Mouse (Mus musculus): ENCODE data around the gene Rtbdn. TPM values are rescaled to one million over a fixed set of nuclear protein-coding genes. Genes with fewer than 3 reads are reported as not detected.

Gene Rtbdn
- total and polyA plus RNA-seq, 2 experiments from 2014 or later = 3.5 to 10.4 TPM

DNA sequence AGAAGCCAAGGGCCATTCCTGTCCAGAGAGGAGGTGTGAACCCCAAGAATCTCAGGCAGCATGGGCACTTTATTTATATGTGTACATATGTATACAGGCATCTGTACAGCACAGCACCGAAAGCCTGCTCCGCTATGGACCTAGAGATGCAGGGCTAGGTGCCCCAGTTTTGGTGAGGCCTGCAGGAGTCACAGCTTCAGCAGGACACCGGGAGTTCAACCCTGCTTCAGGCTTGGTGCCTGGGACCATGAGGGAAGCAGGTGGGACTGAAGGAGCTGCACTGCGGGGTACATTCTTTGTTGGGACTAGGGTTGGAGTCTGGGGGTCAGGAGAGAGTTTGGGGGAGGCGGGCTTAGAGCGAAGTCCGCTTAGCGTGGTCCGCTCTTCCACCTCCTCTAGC lies 34.9 kb upstream of the Rtbdn start:
- H3K27me3 ChIP-seq (ENCODE audit: insufficient read depth, low read length) = peaks cover 4% of the 10 kb centered on the region
- WGBS = 86% methylated on average over 9 of the region's 9 CpGs
- H3K4me3 ChIP-seq (ENCODE audit: low read depth, low read length) = no peak overlapping the region
- ATAC-seq (no peak), DNase-seq (no peak)
- no peaks in the 10 kb centered on the region for H3K4me1 ChIP-seq (ENCODE audit: insufficient read depth)
- no peak for TF ChIP-seq CTCF (IDR thresholded peaks at IDR 0.05; ENCODE audit: low read depth)
- no peak overlapping the region for H3K9ac ChIP-seq
- no peaks in the 10 kb centered on the region for H3K9me3 ChIP-seq (ENCODE audit: low read length)
- no peak overlapping the region for H3K27ac ChIP-seq (ENCODE audit: low read depth, low read length)
- peaks cover 57% of the 10 kb centered on the region for H3K36me3 ChIP-seq (ENCODE audit: insufficient read depth)
- no peak overlapping the region for H3K4me2 ChIP-seq (ENCODE audit: low read depth)

- ATAC-seq (no peak), DNase-seq (no peak)
- peaks cover 62% of the 10 kb centered on the region for H3K36me3 ChIP-seq (ENCODE audit: insufficient read depth)
- no peaks in the 10 kb centered on the region for H3K4me1 ChIP-seq (ENCODE audit: insufficient read depth)
- no peak for TF ChIP-seq CTCF (IDR thresholded peaks at IDR 0.05; ENCODE audit: low read depth)
- H3K9me3 ChIP-seq (ENCODE audit: low read length) = no peaks in the 10 kb centered on the region
- 36% methylated on average over 27 of the region's 27 CpGs for WGBS
- no peak overlapping the region for H3K4me2 ChIP-seq (ENCODE audit: low read depth)
- H3K27me3 ChIP-seq (ENCODE audit: insufficient read depth, low read length) = peaks cover 4% of the 10 kb centered on the region
- H3K27ac ChIP-seq (ENCODE audit: low read depth, low read length) = no peak overlapping the region
- H3K9ac ChIP-seq = no peak overlapping the region
- no peak overlapping the region for H3K4me3 ChIP-seq (ENCODE audit: low read depth, low read length)
Measured at GRCm38 (mm10) chr8:84912391-84912790, 34.4 kb upstream of the Rtbdn start.

DNA sequence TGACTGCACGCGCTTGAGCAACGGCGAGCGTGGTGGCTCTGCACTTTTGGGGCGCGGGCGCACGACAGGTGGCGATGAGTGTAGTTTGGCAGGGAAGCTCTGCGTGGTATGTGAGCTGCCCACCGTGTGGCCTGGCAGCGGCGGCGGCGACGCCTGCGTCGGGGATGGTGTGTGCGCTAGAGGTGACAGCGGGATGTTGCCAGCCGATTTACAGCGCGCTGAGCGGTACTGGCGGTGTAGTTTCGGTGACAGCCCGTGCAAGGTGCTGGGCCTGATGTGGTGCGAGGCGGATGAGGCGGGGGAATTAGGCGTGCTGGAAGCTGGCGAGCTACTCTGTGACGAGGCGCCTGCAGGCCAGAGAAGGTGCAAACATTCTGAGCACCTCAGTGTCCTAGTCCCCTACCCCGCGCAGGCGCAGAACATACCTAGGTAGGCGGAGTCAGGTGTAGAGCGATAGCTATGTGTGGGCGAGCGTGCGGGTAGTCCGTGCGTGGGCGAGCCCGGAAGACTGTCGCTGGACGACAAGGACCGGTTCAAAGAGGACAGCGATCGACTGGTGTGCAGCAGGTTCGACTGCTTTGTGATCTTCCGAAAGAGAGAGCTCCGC lies 33.8 kb upstream of the Rtbdn start:
- DNase-seq = peak; percentile 66
- Histone ChIP-seq H3K4me1 (ENCODE audit: insufficient read depth) (no peaks in the 10 kb centered on the region), H3K4me2 (ENCODE audit: low read depth) (peak overlapping the region; percentile 34), H3K9me3 (ENCODE audit: low read length) (no peaks in the 10 kb centered on the region), H3K27me3 (ENCODE audit: insufficient read depth, low read length) (peaks cover 4% of the 10 kb centered on the region), H3K27ac (ENCODE audit: low read depth, low read length) (no peak overlapping the region), H3K9ac (no peak overlapping the region), H3K4me3 (ENCODE audit: low read depth, low read length) (peak overlapping the region; percentile 5), H3K36me3 (ENCODE audit: insufficient read depth) (peaks cover 68% of the 10 kb centered on the region)
- no peak for TF ChIP-seq CTCF (IDR thresholded peaks at IDR 0.05; ENCODE audit: low read depth)
- 7% methylated on average over 55 of the region's 55 CpGs for WGBS
- no peak for ATAC-seq

- Histone ChIP-seq H3K27me3 (ENCODE audit: insufficient read depth, low read length) (peaks cover 4% of the 10 kb centered on the region), H3K4me1 (ENCODE audit: insufficient read depth) (no peaks in the 10 kb centered on the region), H3K36me3 (ENCODE audit: insufficient read depth) (peaks cover 73% of the 10 kb centered on the region), H3K4me2 (ENCODE audit: low read depth) (peak overlapping the region; percentile 34), H3K4me3 (ENCODE audit: low read depth, low read length) (peak overlapping the region; percentile 5; the same call in 1 of the 2 replicates), H3K9ac (no peak overlapping the region), H3K9me3 (ENCODE audit: low read length) (no peaks in the 10 kb centered on the region), H3K27ac (ENCODE audit: low read depth, low read length) (no peak overlapping the region)
- ATAC-seq (no peak), DNase-seq (no peak)
- WGBS = 16% methylated on average over 9 of the region's 9 CpGs
- no peak for TF ChIP-seq CTCF (IDR thresholded peaks at IDR 0.05; ENCODE audit: low read depth)
Measured at GRCm38 (mm10) chr8:84913502-84913900, 33.3 kb upstream of the Rtbdn start.

GRCm38 (mm10) chr8:84913960-84914359 lies 32.8 kb upstream of the Rtbdn start:
- H3K4me2 ChIP-seq (ENCODE audit: low read depth) = no peak overlapping the region
- peaks cover 4% of the 10 kb centered on the region for H3K27me3 ChIP-seq (ENCODE audit: insufficient read depth, low read length)
- no peak overlapping the region for H3K27ac ChIP-seq (ENCODE audit: low read depth, low read length)
- H3K4me3 ChIP-seq (ENCODE audit: low read depth, low read length) = no peak overlapping the region
- peaks cover 78% of the 10 kb centered on the region for H3K36me3 ChIP-seq (ENCODE audit: insufficient read depth)
- ATAC-seq = peak; percentile 56; the same call in 1 of the 2 replicates
- WGBS = 34% methylated on average over 4 of the region's 4 CpGs
- peak; percentile 73 for DNase-seq
- H3K9ac ChIP-seq = no peak overlapping the region
- no peaks in the 10 kb centered on the region for H3K4me1 ChIP-seq (ENCODE audit: insufficient read depth)
- TF ChIP-seq CTCF (IDR thresholded peaks at IDR 0.05; ENCODE audit: low read depth) = peak; percentile 63
- no peaks in the 10 kb centered on the region for H3K9me3 ChIP-seq (ENCODE audit: low read length)

- Histone ChIP-seq H3K4me2 (ENCODE audit: low read depth) (no peak overlapping the region), H3K4me1 (ENCODE audit: insufficient read depth) (no peaks in the 10 kb centered on the region), H3K9ac (no peak overlapping the region), H3K27ac (ENCODE audit: low read depth, low read length) (no peak overlapping the region), H3K27me3 (ENCODE audit: insufficient read depth, low read length) (peaks cover 4% of the 10 kb centered on the region; the same call in 1 of the 2 replicates), H3K36me3 (ENCODE audit: insufficient read depth) (peaks cover 86% of the 10 kb centered on the region), H3K9me3 (ENCODE audit: low read length) (no peaks in the 10 kb centered on the region), H3K4me3 (ENCODE audit: low read depth, low read length) (no peak overlapping the region)
- WGBS = 88% methylated on average over 8 of the region's 8 CpGs
- ATAC-seq (no peak), DNase-seq (no peak)
- no peak for TF ChIP-seq CTCF (IDR thresholded peaks at IDR 0.05; ENCODE audit: low read depth)
Measured at GRCm38 (mm10) chr8:84915269-84915668, 31.5 kb upstream of the Rtbdn start.

DNA sequence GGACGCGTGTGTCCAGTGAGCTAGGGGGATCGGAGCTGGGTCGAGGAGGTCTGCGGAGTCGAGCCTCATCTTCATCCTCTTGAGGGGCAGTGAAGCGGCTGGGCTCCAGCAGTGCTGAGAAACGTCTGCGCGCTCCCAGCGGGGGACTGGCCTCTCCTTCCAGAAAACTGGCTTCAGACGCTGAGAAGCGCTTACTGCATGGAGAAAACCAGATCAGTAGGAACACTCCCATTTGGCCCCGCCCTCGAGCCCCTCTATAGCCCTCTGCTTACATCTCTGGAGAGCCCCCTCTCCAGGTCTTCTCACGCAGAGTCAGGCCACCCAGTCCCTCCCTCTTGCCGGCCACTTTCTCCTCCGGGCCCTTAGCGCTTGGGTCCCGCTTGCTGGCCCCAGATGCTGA lies 29.0 kb upstream of the Rtbdn start:
- no peak overlapping the region for H3K4me3 ChIP-seq (ENCODE audit: low read depth, low read length)
- no peak for DNase-seq
- no peaks in the 10 kb centered on the region for H3K9me3 ChIP-seq (ENCODE audit: low read length)
- no peak overlapping the region for H3K4me2 ChIP-seq (ENCODE audit: low read depth)
- WGBS = 47% methylated on average over 20 of the region's 20 CpGs
- H3K27me3 ChIP-seq (ENCODE audit: insufficient read depth, low read length) = peaks cover 4% of the 10 kb centered on the region; the same call in 1 of the 2 replicates
- no peak overlapping the region for H3K9ac ChIP-seq
- H3K36me3 ChIP-seq (ENCODE audit: insufficient read depth) = peaks cover 89% of the 10 kb centered on the region
- no peak for TF ChIP-seq CTCF (IDR thresholded peaks at IDR 0.05; ENCODE audit: low read depth)
- ATAC-seq = no peak
- no peaks in the 10 kb centered on the region for H3K4me1 ChIP-seq (ENCODE audit: insufficient read depth)
- no peak overlapping the region for H3K27ac ChIP-seq (ENCODE audit: low read depth, low read length)
